Mouse (Mus musculus): Measurements from ENCODE around the gene Pcdh9. TPM values are rescaled to one million over a fixed set of nuclear protein-coding genes. Genes with fewer than 3 reads are reported as not detected.

Pcdh9 gene
- polyA plus RNA-seq, 1 experiment from 2014 or later: 6.3 TPM

DNA sequence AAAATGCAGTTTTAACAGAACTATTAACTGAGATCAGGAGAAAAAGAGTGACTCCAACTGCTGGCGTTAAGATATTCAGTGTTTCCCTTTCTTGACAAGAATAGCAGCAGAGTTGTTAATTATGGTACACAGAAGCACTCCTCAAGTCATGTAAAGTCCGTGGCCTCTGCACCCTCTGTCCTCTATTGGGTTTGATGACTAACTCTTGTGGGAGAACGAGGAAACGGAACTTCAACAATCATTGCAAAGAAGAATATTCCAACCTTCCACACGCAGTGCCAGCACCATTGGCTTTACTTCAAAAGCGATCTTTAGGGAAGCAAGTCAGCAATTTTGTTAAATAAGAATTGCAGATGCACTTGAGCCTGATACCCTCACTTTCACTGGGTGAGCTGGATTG is 849.9 kb downstream of the Pcdh9 start:
- H3K9ac ChIP-seq (ENCODE audit: low read length): no peak overlapping the region
- no peak overlapping the region for H3K4me3 ChIP-seq (ENCODE audit: low read length)
- H3K36me3 ChIP-seq (ENCODE audit: control insufficient read depth, insufficient read depth): no peaks in the 10 kb centered on the region
- no peaks in the 10 kb centered on the region for H3K9me3 ChIP-seq (replicated peaks; ENCODE audit: control insufficient read depth, low read length)
- no peaks in the 10 kb centered on the region for H3K27me3 ChIP-seq (ENCODE audit: control insufficient read depth, insufficient read depth, low read length)
- H3K27ac ChIP-seq (ENCODE audit: low read length): no peak overlapping the region
- H3K4me2 ChIP-seq (ENCODE audit: low read depth, low read length): no peak overlapping the region
- H3K4me1 ChIP-seq (ENCODE audit: control insufficient read depth, insufficient read depth, low read length): no peaks in the 10 kb centered on the region
- ATAC-seq (replicated peaks; ENCODE audit: extremely low read depth, insufficient read depth, low FRiP score): no peak
- WGBS: 64% methylated on average over 6 of the region's 6 CpGs

GRCm38 (mm10) chr14:93039326-93040221 is 850.9 kb downstream of the Pcdh9 start:
- Histone ChIP-seq H3K9ac (ENCODE audit: low read length) (no peak overlapping the region), H3K27me3 (ENCODE audit: control insufficient read depth, insufficient read depth, low read length) (no peaks in the 10 kb centered on the region), H3K4me1 (ENCODE audit: control insufficient read depth, insufficient read depth, low read length) (no peaks in the 10 kb centered on the region), H3K4me3 (ENCODE audit: low read length) (no peak overlapping the region), H3K9me3 (replicated peaks; ENCODE audit: control insufficient read depth, low read length) (no peaks in the 10 kb centered on the region), H3K4me2 (ENCODE audit: low read depth, low read length) (no peak overlapping the region), H3K27ac (ENCODE audit: low read length) (no peak overlapping the region), H3K36me3 (ENCODE audit: control insufficient read depth, insufficient read depth) (no peaks in the 10 kb centered on the region)
- WGBS: 58% methylated on average over 8 of the region's 8 CpGs
- no peak for ATAC-seq (replicated peaks; ENCODE audit: extremely low read depth, insufficient read depth, low FRiP score)

GRCm38 (mm10) chr14:93009147-93010064 is 881.1 kb downstream of the Pcdh9 start:
- no peak overlapping the region for H3K4me3 ChIP-seq (ENCODE audit: low read length)
- ATAC-seq (replicated peaks; ENCODE audit: extremely low read depth, insufficient read depth, low FRiP score): no peak

More at GRCm38 (mm10) chr14:93009147-93010064, 881.1 kb downstream of the Pcdh9 start:
- Histone ChIP-seq H3K4me1 (ENCODE audit: control insufficient read depth, insufficient read depth, low read length) (no peaks in the 10 kb centered on the region), H3K27ac (ENCODE audit: low read length) (no peak overlapping the region), H3K4me2 (ENCODE audit: low read depth, low read length) (no peak overlapping the region), H3K9me3 (replicated peaks; ENCODE audit: control insufficient read depth, low read length) (no peaks in the 10 kb centered on the region), H3K36me3 (ENCODE audit: control insufficient read depth, insufficient read depth) (no peaks in the 10 kb centered on the region), H3K9ac (ENCODE audit: low read length) (no peak overlapping the region), H3K27me3 (ENCODE audit: control insufficient read depth, insufficient read depth, low read length) (no peaks in the 10 kb centered on the region)
- 74% methylated on average over 5 of the region's 5 CpGs for WGBS
